Mouse (Mus musculus): ENCODE measurements around the gene Prdm5. TPM values are rescaled to one million over a fixed set of nuclear protein-coding genes. Genes with fewer than 3 reads are reported as not detected.

Gene Prdm5
- polyA plus RNA-seq, 1 experiment = 0.13 TPM

DNA sequence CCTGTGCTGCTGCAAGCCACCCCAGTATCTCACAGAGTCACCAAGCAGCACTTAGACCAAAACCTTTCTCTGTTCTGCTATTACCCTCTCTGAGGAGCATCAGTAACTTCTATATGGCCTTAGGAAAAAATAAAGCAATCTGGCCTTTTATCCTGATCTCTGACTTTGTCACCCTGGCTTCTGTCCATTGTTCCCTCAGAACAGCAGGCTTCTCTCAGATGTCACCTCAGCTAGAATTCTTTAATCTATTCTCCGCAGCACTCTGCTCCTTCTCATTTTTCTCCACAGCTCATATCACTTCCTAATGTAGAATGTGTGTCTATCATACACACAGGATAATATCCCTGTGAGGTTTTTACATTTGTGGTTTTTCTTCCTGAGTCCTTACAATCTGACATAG is 99.5 kb downstream of the Prdm5 start:
- H3K4me3 ChIP-seq (ENCODE audit: low read depth, low read length) = no peak overlapping the region
- no peaks in the 10 kb centered on the region for H3K36me3 ChIP-seq (ENCODE audit: control insufficient read depth, insufficient read depth, low read length)
- H3K4me1 ChIP-seq (ENCODE audit: control insufficient read depth, insufficient read depth, insufficient read length, low read length) = no peaks in the 10 kb centered on the region
- H3K27ac ChIP-seq (ENCODE audit: insufficient read depth, low read depth, low read length) = no peak overlapping the region
- no peaks in the 10 kb centered on the region for H3K27me3 ChIP-seq (ENCODE audit: control insufficient read depth, insufficient read depth, low read length)
- 94% methylated on average over 1 of the region's 1 CpGs for WGBS
- TF ChIP-seq CTCF (IDR thresholded peaks at IDR 0.05; ENCODE audit: extremely low read depth, insufficient read length, insufficient replicate concordance, low read depth, low read length) (no peak), POLR2A (IDR thresholded peaks at IDR 0.05; ENCODE audit: low read depth, low read length) (no peak)

DNA sequence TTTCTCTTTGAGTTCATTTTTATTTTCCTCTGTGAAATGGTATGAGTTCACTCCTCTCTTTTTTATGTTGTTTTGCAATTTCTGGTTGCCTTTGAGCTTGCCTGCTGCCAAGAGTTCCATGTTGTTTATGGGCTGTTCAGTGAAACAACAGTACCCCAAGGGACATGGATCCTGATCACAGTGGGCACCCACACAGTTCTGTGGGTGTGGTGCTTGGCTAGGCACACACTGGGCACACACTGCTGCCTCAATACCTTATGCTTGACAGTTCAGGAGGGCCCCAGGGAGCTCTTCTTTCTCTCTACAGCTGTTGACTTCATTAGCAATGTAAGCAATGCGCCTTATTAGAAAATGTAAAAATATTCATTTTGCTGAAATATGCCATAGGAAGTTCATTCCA is 110.0 kb downstream of the Prdm5 start:
- Histone ChIP-seq H3K4me1 (ENCODE audit: control insufficient read depth, insufficient read depth, insufficient read length, low read length) (no peaks in the 10 kb centered on the region), H3K4me3 (ENCODE audit: low read depth, low read length) (no peak overlapping the region), H3K36me3 (ENCODE audit: control insufficient read depth, insufficient read depth, low read length) (no peaks in the 10 kb centered on the region), H3K27ac (ENCODE audit: insufficient read depth, low read depth, low read length) (no peak overlapping the region), H3K27me3 (ENCODE audit: control insufficient read depth, insufficient read depth, low read length) (no peaks in the 10 kb centered on the region)
- 100% methylated on average over 1 of the region's 1 CpGs for WGBS
- no peak for TF ChIP-seq POLR2A (IDR thresholded peaks at IDR 0.05; ENCODE audit: low read depth, low read length)
- no peak for TF ChIP-seq CTCF (IDR thresholded peaks at IDR 0.05; ENCODE audit: extremely low read depth, insufficient read length, insufficient replicate concordance, low read depth, low read length)

GRCm38 (mm10) chr6:65892045-65892660 is 113.4 kb downstream of the Prdm5 start:
- 65% methylated on average over 4 of the region's 4 CpGs for WGBS
- Histone ChIP-seq H3K4me1 (ENCODE audit: control insufficient read depth, insufficient read depth, insufficient read length, low read length) (no peaks in the 10 kb centered on the region), H3K36me3 (ENCODE audit: control insufficient read depth, insufficient read depth, low read length) (no peaks in the 10 kb centered on the region), H3K4me3 (ENCODE audit: low read depth, low read length) (no peak overlapping the region), H3K27ac (ENCODE audit: insufficient read depth, low read depth, low read length) (no peak overlapping the region), H3K27me3 (ENCODE audit: control insufficient read depth, insufficient read depth, low read length) (no peaks in the 10 kb centered on the region)
- TF ChIP-seq CTCF (IDR thresholded peaks at IDR 0.05; ENCODE audit: extremely low read depth, insufficient read length, insufficient replicate concordance, low read depth, low read length) = no peak
- TF ChIP-seq POLR2A (IDR thresholded peaks at IDR 0.05; ENCODE audit: low read depth, low read length) = no peak

DNA sequence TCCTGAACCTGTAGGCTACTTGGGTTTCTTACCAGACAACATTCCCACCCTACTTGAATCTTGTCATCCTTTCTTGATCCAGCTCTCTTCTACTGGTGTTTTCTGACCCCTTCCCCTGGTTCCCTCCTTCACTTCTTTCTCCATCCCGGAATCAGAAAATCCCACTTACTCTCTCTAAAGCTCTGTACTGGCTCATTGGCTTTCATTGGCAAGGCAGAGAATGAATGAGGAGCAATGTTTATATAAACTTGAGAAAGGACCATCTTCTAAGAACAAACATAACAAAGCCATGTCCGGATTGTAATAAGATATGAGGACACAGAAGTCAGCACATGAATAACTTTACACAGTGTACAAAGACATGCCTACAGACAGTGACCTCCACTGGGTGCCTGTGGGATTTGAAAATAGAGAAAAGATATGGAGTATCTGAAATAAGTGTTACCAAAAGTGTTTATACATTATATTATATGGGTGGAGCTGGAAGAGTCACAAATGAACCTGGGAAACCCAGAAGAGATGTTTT is 127.9 kb downstream of the Prdm5 start:
- H3K4me3 ChIP-seq (ENCODE audit: low read depth, low read length) = no peak overlapping the region
- 79% methylated on average over 2 of the region's 2 CpGs for WGBS
- H3K4me1 ChIP-seq (ENCODE audit: control insufficient read depth, insufficient read depth, insufficient read length, low read length) = no peaks in the 10 kb centered on the region
- no peaks in the 10 kb centered on the region; the same call in 1 of the 2 replicates for H3K27me3 ChIP-seq (ENCODE audit: control insufficient read depth, insufficient read depth, low read length)
- H3K27ac ChIP-seq (ENCODE audit: insufficient read depth, low read depth, low read length) = no peak overlapping the region
- H3K36me3 ChIP-seq (ENCODE audit: control insufficient read depth, insufficient read depth, low read length) = no peaks in the 10 kb centered on the region
- TF ChIP-seq CTCF (IDR thresholded peaks at IDR 0.05; ENCODE audit: extremely low read depth, insufficient read length, insufficient replicate concordance, low read depth, low read length) = no peak
- no peak for TF ChIP-seq POLR2A (IDR thresholded peaks at IDR 0.05; ENCODE audit: low read depth, low read length)

- Histone ChIP-seq H3K4me1 (ENCODE audit: control insufficient read depth, insufficient read depth, insufficient read length, low read length) (no peaks in the 10 kb centered on the region), H3K27me3 (ENCODE audit: control insufficient read depth, insufficient read depth, low read length) (no peaks in the 10 kb centered on the region), H3K36me3 (ENCODE audit: control insufficient read depth, insufficient read depth, low read length) (no peaks in the 10 kb centered on the region), H3K27ac (ENCODE audit: insufficient read depth, low read depth, low read length) (no peak overlapping the region), H3K4me3 (ENCODE audit: low read depth, low read length) (no peak overlapping the region)
- TF ChIP-seq CTCF (IDR thresholded peaks at IDR 0.05; ENCODE audit: extremely low read depth, insufficient read length, insufficient replicate concordance, low read depth, low read length) (no peak), POLR2A (IDR thresholded peaks at IDR 0.05; ENCODE audit: low read depth, low read length) (no peak)
- 76% methylated on average over 5 of the region's 5 CpGs for WGBS
Measured at GRCm38 (mm10) chr6:65915421-65915820, 136.6 kb downstream of the Prdm5 start.

- TF ChIP-seq POLR2A (IDR thresholded peaks at IDR 0.05; ENCODE audit: low read depth, low read length) (no peak), CTCF (IDR thresholded peaks at IDR 0.05; ENCODE audit: extremely low read depth, insufficient read length, insufficient replicate concordance, low read depth, low read length) (no peak)
- Histone ChIP-seq H3K4me3 (ENCODE audit: low read depth, low read length) (no peak overlapping the region), H3K27ac (ENCODE audit: insufficient read depth, low read depth, low read length) (no peak overlapping the region), H3K4me1 (ENCODE audit: control insufficient read depth, insufficient read depth, insufficient read length, low read length) (no peaks in the 10 kb centered on the region), H3K36me3 (ENCODE audit: control insufficient read depth, insufficient read depth, low read length) (no peaks in the 10 kb centered on the region), H3K27me3 (ENCODE audit: control insufficient read depth, insufficient read depth, low read length) (no peaks in the 10 kb centered on the region)
- WGBS = 63% methylated on average over 3 of the region's 3 CpGs
Measured at GRCm38 (mm10) chr6:65921703-65922102, 142.9 kb downstream of the Prdm5 start.

DNA sequence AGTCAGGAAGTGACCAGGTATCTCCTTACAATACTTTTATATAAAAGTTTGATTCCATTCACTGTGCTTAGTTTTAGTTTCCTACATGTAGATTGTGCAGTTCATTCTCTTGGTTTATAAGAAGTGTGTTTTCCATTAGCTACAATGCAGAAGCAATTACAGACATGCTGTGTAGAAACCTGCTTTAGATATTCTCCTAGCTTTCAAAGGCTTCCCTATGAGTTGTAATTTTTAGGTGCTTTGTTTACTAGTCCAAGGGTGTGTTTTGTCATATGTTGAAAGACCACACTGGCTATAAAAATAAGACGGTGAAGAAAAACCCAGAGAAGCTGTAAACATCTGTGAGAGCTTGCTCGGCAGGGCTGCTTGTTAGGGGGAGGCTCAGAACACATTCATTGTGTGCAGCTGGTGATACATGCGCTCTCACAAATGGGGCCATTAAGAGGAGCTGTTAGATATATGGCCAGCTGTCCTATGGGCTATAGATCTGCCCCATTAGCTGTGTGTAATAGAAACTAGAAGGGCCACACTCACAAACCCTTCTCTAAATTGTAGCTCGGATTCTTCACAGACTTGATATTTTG is 144.8 kb downstream of the Prdm5 start:
- no peaks in the 10 kb centered on the region for H3K4me1 ChIP-seq (ENCODE audit: control insufficient read depth, insufficient read depth, insufficient read length, low read length)
- H3K27ac ChIP-seq (ENCODE audit: insufficient read depth, low read depth, low read length) = no peak overlapping the region
- no peaks in the 10 kb centered on the region for H3K27me3 ChIP-seq (ENCODE audit: control insufficient read depth, insufficient read depth, low read length)
- H3K4me3 ChIP-seq (ENCODE audit: low read depth, low read length) = no peak overlapping the region
- H3K36me3 ChIP-seq (ENCODE audit: control insufficient read depth, insufficient read depth, low read length) = no peaks in the 10 kb centered on the region
- no peak for TF ChIP-seq POLR2A (IDR thresholded peaks at IDR 0.05; ENCODE audit: low read depth, low read length)
- TF ChIP-seq CTCF (IDR thresholded peaks at IDR 0.05; ENCODE audit: extremely low read depth, insufficient read length, insufficient replicate concordance, low read depth, low read length) = no peak
- 73% methylated on average over 4 of the region's 4 CpGs for WGBS
